Mouse (Mus musculus) myocyte (in vitro differentiated cells): Measurements from ENCODE around the gene Suds3. TPM values are rescaled to one million over a fixed set of nuclear protein-coding genes. Genes with fewer than 3 reads are reported as not detected.

ENCODE experiments used
- H3K27me3 ChIP-seq: one replicate; pipeline ENCODE4 v1.6.1; 2011; ENCODE audit not compliant: control insufficient read depth, insufficient read depth, insufficient read length
- H3K36me3 ChIP-seq: one replicate; pipeline ENCODE4 v1.6.1; 2011; ENCODE audit not compliant: control insufficient read depth, insufficient read depth
- H3K4me2 ChIP-seq: one replicate; pipeline ENCODE4 v1.6.1; 2011; ENCODE audit warnings: low read depth, control low read depth
- H3K4me3 ChIP-seq: one replicate; pipeline ENCODE4 v1.5.1; 2011; ENCODE audit warnings: mild to moderate bottlenecking, control low read depth, moderate library complexity
- H3K79me2 ChIP-seq: one replicate; pipeline ENCODE4 v1.6.1; 2011; ENCODE audit not compliant: control insufficient read depth, insufficient read depth
- H3ac ChIP-seq: one replicate; pipeline ENCODE4 v1.6.1; 2011; ENCODE audit not compliant: control insufficient read depth, insufficient read length
- CEBPB ChIP-seq: IDR thresholded peaks from 2 replicates; pipeline ENCODE4 v1.6.1; 2011; ENCODE audit warnings: mild to moderate bottlenecking, moderate library complexity; ENCODE audit not compliant: poor library complexity, insufficient read depth, severe bottlenecking
- E2F4 ChIP-seq: IDR thresholded peaks from one replicate; pipeline ENCODE4 v1.6.1; 2011; ENCODE audit warnings: mild to moderate bottlenecking, control low read depth, moderate library complexity; ENCODE audit not compliant: insufficient read depth
- MAX ChIP-seq: IDR thresholded peaks from one replicate; pipeline ENCODE4 v1.6.1; 2011; ENCODE audit warnings: low read depth, mild to moderate bottlenecking, control low read depth
- MYOD1 ChIP-seq, 3 experiments: IDR thresholded peaks; one replicate each; pipeline ENCODE4 v1.6.1; 2011; ENCODE audit warnings: control low read depth in 2 of 3, low read depth in 2 of 3, mild to moderate bottlenecking in 2 of 3, moderate library complexity in 1 of 3; ENCODE audit not compliant: insufficient read length in 2 of 3, control insufficient read depth in 1 of 3
- MYOG ChIP-seq, 3 experiments: IDR thresholded peaks; one replicate each; pipeline ENCODE4 v1.6.1; 2011; ENCODE audit warnings: control low read depth in 2 of 3, low read depth in 2 of 3, mild to moderate bottlenecking in 2 of 3; ENCODE audit not compliant: insufficient read length in 2 of 3, control insufficient read depth in 1 of 3, insufficient read depth in 1 of 3
- POLR2A ChIP-seq: IDR thresholded peaks from one replicate; pipeline ENCODE4 v1.6.1; 2011; ENCODE audit warnings: low read depth, mild to moderate bottlenecking, control low read depth, moderate library complexity; ENCODE audit not compliant: insufficient read length
- POLR2AphosphoS2 ChIP-seq: IDR thresholded peaks from one replicate; pipeline ENCODE4 v1.6.1; 2011; ENCODE audit warnings: low read depth, control low read depth; ENCODE audit not compliant: insufficient read length
- REST ChIP-seq: IDR thresholded peaks from one replicate; pipeline ENCODE4 v1.6.1; 2011; ENCODE audit warnings: mild to moderate bottlenecking, control low read depth, moderate library complexity; ENCODE audit not compliant: insufficient read depth, insufficient read length
- SRF ChIP-seq: IDR thresholded peaks from one replicate; pipeline ENCODE4 v1.6.1; 2011; ENCODE audit warnings: low read depth; ENCODE audit not compliant: control insufficient read depth, insufficient read length
- TCF12 ChIP-seq: IDR thresholded peaks from one replicate; pipeline ENCODE4 v1.6.1; 2011; ENCODE audit warnings: mild to moderate bottlenecking, control low read depth; ENCODE audit not compliant: poor library complexity, insufficient read depth, severe bottlenecking
- TCF3 ChIP-seq: IDR thresholded peaks from one replicate; pipeline ENCODE4 v1.6.1; 2011; ENCODE audit warnings: low read depth, control low read depth; ENCODE audit not compliant: insufficient read length
- USF1 ChIP-seq: IDR thresholded peaks from one replicate; pipeline ENCODE4 v1.6.1; 2011; ENCODE audit warnings: low read depth, mild to moderate bottlenecking, control low read depth, moderate library complexity
- polyA plus RNA-seq: library from polyadenylated mRNA; unstranded; fragments of >200 nt; fragmentation: generic; extraction: Trizol; gene quantifications from one replicate; pipeline ENCODE4 v1.2.1, GENCODE M21; 2012; ENCODE audit warnings: missing spikeins

Suds3 gene
- polyA plus RNA-seq, 1 experiment: 77.0 TPM

GRCm38 (mm10) chr5:117137011-117137410, 21.1 kb upstream of the Suds3 start:
- Histone ChIP-seq H3ac (no peak overlapping the region), H3K36me3 (no peaks in the 10 kb centered on the region), H3K79me2 (no peaks in the 10 kb centered on the region), H3K4me3 (no peak overlapping the region), H3K27me3 (no peaks in the 10 kb centered on the region), H3K4me2 (no peak overlapping the region)
- TF ChIP-seq MYOD1 (IDR thresholded peaks at IDR 0.05; ENCODE audit: control insufficient read depth in 1 of 3, insufficient read length in 2 of 3, low read depth in 2 of 3) (no peak), POLR2A (no peak), SRF (no peak), MYOG (IDR thresholded peaks at IDR 0.05; ENCODE audit: control insufficient read depth in 1 of 3, insufficient read depth in 1 of 3, insufficient read length in 2 of 3, low read depth in 2 of 3) (no peak), E2F4 (no peak), REST (no peak), POLR2AphosphoS2 (no peak), TCF3 (no peak), USF1 (no peak), MAX (no peak), TCF12 (no peak), CEBPB (no peak)

- H3K79me2 ChIP-seq: no peaks in the 10 kb centered on the region
- TF ChIP-seq TCF3 (no peak), USF1 (no peak), MYOG (IDR thresholded peaks at IDR 0.05; ENCODE audit: control insufficient read depth in 1 of 3, insufficient read depth in 1 of 3, insufficient read length in 2 of 3, low read depth in 2 of 3) (no peak), REST (no peak), MYOD1 (IDR thresholded peaks at IDR 0.05; ENCODE audit: control insufficient read depth in 1 of 3, insufficient read length in 2 of 3, low read depth in 2 of 3) (no peak), CEBPB (no peak)
- H3K4me2 ChIP-seq: no peak overlapping the region
- no peak overlapping the region for H3ac ChIP-seq
- no peaks in the 10 kb centered on the region for H3K36me3 ChIP-seq
- no peaks in the 10 kb centered on the region for H3K27me3 ChIP-seq
- H3K4me3 ChIP-seq: no peak overlapping the region
Measured at GRCm38 (mm10) chr5:117136570-117136969, 20.7 kb upstream of the Suds3 start.

- Histone ChIP-seq H3ac (no peak overlapping the region), H3K4me2 (peak overlapping the region; percentile 24), H3K27me3 (no peaks in the 10 kb centered on the region), H3K36me3 (no peaks in the 10 kb centered on the region), H3K4me3 (no peak overlapping the region), H3K79me2 (no peaks in the 10 kb centered on the region)
- TF ChIP-seq POLR2A (no peak), E2F4 (no peak), TCF12 (no peak), CEBPB (no peak), MYOD1 (IDR thresholded peaks at IDR 0.05; ENCODE audit: control insufficient read depth in 1 of 3, insufficient read length in 2 of 3, low read depth in 2 of 3) (no peak), SRF (no peak), MAX (no peak), MYOG (IDR thresholded peaks at IDR 0.05; ENCODE audit: control insufficient read depth in 1 of 3, insufficient read depth in 1 of 3, insufficient read length in 2 of 3, low read depth in 2 of 3) (no peak), POLR2AphosphoS2 (no peak)
Measured at GRCm38 (mm10) chr5:117135869-117136268, 20.0 kb upstream of the Suds3 start.

GRCm38 (mm10) chr5:117134889-117135456, 19.1 kb upstream of the Suds3 start:
- TF ChIP-seq REST (no peak), SRF (no peak), E2F4 (no peak), USF1 (no peak), POLR2AphosphoS2 (no peak), TCF12 (no peak), POLR2A (no peak), MYOD1 (IDR thresholded peaks at IDR 0.05; ENCODE audit: control insufficient read depth in 1 of 3, insufficient read length in 2 of 3, low read depth in 2 of 3) (no peak), MYOG (IDR thresholded peaks at IDR 0.05; ENCODE audit: control insufficient read depth in 1 of 3, insufficient read depth in 1 of 3, insufficient read length in 2 of 3, low read depth in 2 of 3) (no peak), MAX (no peak), CEBPB (no peak), TCF3 (no peak)
- Histone ChIP-seq H3ac (no peak overlapping the region), H3K36me3 (no peaks in the 10 kb centered on the region), H3K4me2 (peak overlapping the region; percentile 22), H3K4me3 (no peak overlapping the region), H3K79me2 (no peaks in the 10 kb centered on the region), H3K27me3 (no peaks in the 10 kb centered on the region)

GRCm38 (mm10) chr5:117134066-117134888, 18.4 kb upstream of the Suds3 start:
- Histone ChIP-seq H3K4me3 (no peak overlapping the region), H3K79me2 (no peaks in the 10 kb centered on the region), H3K36me3 (no peaks in the 10 kb centered on the region), H3ac (no peak overlapping the region), H3K4me2 (no peak overlapping the region), H3K27me3 (no peaks in the 10 kb centered on the region)
- TF ChIP-seq MYOG (IDR thresholded peaks at IDR 0.05; ENCODE audit: control insufficient read depth in 1 of 3, insufficient read depth in 1 of 3, insufficient read length in 2 of 3, low read depth in 2 of 3) (no peak), POLR2AphosphoS2 (no peak), TCF3 (no peak), MAX (no peak), CEBPB (no peak), POLR2A (no peak), USF1 (no peak), MYOD1 (IDR thresholded peaks at IDR 0.05; ENCODE audit: control insufficient read depth in 1 of 3, insufficient read length in 2 of 3, low read depth in 2 of 3) (no peak), TCF12 (no peak), SRF (no peak), REST (no peak), E2F4 (no peak)
